ENCODE assay signal across 21 mouse cellular contexts in genomic region chrX:112567716-112568115, GRCm38 (mm10). TPM values are rescaled to one million over a fixed set of nuclear protein-coding genes. Genes with fewer than 3 reads are reported as not detected.
DNase-seq lines count a peak whose midpoint lies in the region; ATAC-seq and TF ChIP-seq lines count a peak whose summit lies in the region.
"Had no signal": no experiment of that assay in that cellular context is flagged by ENCODE, and none has a peak within 500 bp of the region (broad histone marks: within the 10 kb centered on the region; RNA-seq: fewer than 3 reads in every experiment).

No protein-coding gene starts in this region.

- TF ChIP-seq CTCF in lung, embryonic 14.5 days (IDR thresholded peaks at IDR 0.05; ENCODE audit: low read depth): no peak
- no peak for TF ChIP-seq CTCF in lung, postnatal 0 days (IDR thresholded peaks at IDR 0.05)

- H3K4me2 ChIP-seq in lung, embryonic 14.5 days: no peak overlapping the region
- no peak overlapping the region for H3K4me2 ChIP-seq in lung, postnatal 0 days (replicated peaks; ENCODE audit: low read depth, low read length)
- H3K4me2 ChIP-seq: heart, embryonic 11.5 days; liver, embryonic 11.5 days had no signal

- H3K4me3 ChIP-seq in lung, embryonic 14.5 days (ENCODE audit: low read depth, low read length): no peak overlapping the region
- H3K4me3 ChIP-seq in lung, postnatal 0 days (ENCODE audit: low read depth, low read length): no peak overlapping the region
- H3K4me3 ChIP-seq: layer of hippocampus, adult 2 months had no signal

- no peak for TF ChIP-seq EP300 in lung, postnatal 0 days (IDR thresholded peaks at IDR 0.05)

- H3K9me3 ChIP-seq in lung, embryonic 14.5 days (ENCODE audit: low read depth, low read length): no peaks in the 10 kb centered on the region
- H3K9me3 ChIP-seq in lung, postnatal 0 days (ENCODE audit: low read length): no peaks in the 10 kb centered on the region

- no peak for ATAC-seq in lung, embryonic 14.5 days (ENCODE audit: insufficient read depth)
- no peak for ATAC-seq in lung, postnatal 0 days
- ATAC-seq: forebrain, postnatal 0 days; hindbrain, embryonic 16.5 days; intestine, postnatal 0 days had no signal

- no peak overlapping the region for H3K27ac ChIP-seq in lung, embryonic 14.5 days (ENCODE audit: low read depth)
- no peak overlapping the region for H3K27ac ChIP-seq in lung, postnatal 0 days (ENCODE audit: low read length)
- H3K27ac ChIP-seq: layer of hippocampus, adult 2 months had no signal

- H3K4me1 ChIP-seq in lung, embryonic 14.5 days (ENCODE audit: insufficient read depth): no peaks in the 10 kb centered on the region
- no peaks in the 10 kb centered on the region for H3K4me1 ChIP-seq in lung, postnatal 0 days (ENCODE audit: insufficient read depth, low read depth, low read length)

- no peaks in the 10 kb centered on the region for H3K27me3 ChIP-seq in lung, embryonic 14.5 days (ENCODE audit: insufficient read depth, low read length)
- no peaks in the 10 kb centered on the region for H3K27me3 ChIP-seq in lung, postnatal 0 days (replicated peaks; ENCODE audit: insufficient read depth, low read length)

- DNase-seq in cerebellum, adult 18-20 months: peak; percentile 1 to 3
- no peak for DNase-seq in cerebellum, adult 9-10 months
- DNase-seq in gastrocnemius, postnatal 10 days: peak; percentile 3
- no peak for DNase-seq in gastrocnemius, postnatal 4 days (ENCODE audit: low spot score in 2 of 2)
- peak; percentile 42 for DNase-seq in lung, embryonic 14.5 days
- DNase-seq in lung, postnatal 0 days (ENCODE audit: low spot score): no peak
- DNase-seq in testis, postnatal 10 days (ENCODE audit: low spot score): peak; percentile 53
- DNase-seq in layer of hippocampus, adult 9-10 months (ENCODE audit: low spot score): no peak
- DNase-seq: B cell, adult 2 months; embryo, embryonic 11 days; forebrain, postnatal 0 days; lung, adult 18-20 months; lung, postnatal 36 days; thymus, postnatal 25 days had no signal

- no peak overlapping the region for H3K9ac ChIP-seq in lung, embryonic 14.5 days
- H3K9ac ChIP-seq in lung, postnatal 0 days (replicated peaks; ENCODE audit: low read depth): no peak overlapping the region
- H3K9ac ChIP-seq: forebrain, postnatal 0 days had no signal

- 62% methylated on average over 2 of the region's 2 CpGs for WGBS in lung, embryonic 14.5 days
- WGBS in lung, postnatal 0 days: 60% methylated on average over 2 of the region's 2 CpGs

- H3K36me3 ChIP-seq in lung, embryonic 14.5 days (ENCODE audit: insufficient read depth): no peaks in the 10 kb centered on the region
- H3K36me3 ChIP-seq in lung, postnatal 0 days (ENCODE audit: insufficient read depth, low read length): no peaks in the 10 kb centered on the region

RNA-seq across cellular contexts. Expression of gene Zfp711, which starts 32.6 kb away (rescaled TPM):
- 1 to 10 TPM; 1.2 to 1.4 TPM for total RNA-seq in gastrocnemius, postnatal 10 days (2021)
- 1 to 10 TPM; 1.8 to 2.8 TPM for total RNA-seq in gastrocnemius, postnatal 4 days (2021)
- polyA plus RNA-seq in lung, embryonic 14.5 days (2014; fragmentation: Nextera tagmentation; extraction: Ambion mirVana): 16.4 and 17.2 TPM in 2 replicates
- 7.4 and 7.7 TPM in 2 replicates for polyA plus RNA-seq in lung, postnatal 0 days (2015; fragmentation: Nextera tagmentation; extraction: Ambion mirVana)
- total RNA-seq: neutrophil, adult 5-6 weeks had no signal
- polyA plus RNA-seq: small intestine, adult 2 months had no signal

Comparison
In these comparisons a context has a peak if more than half of its experiments do, and no peak if none do; other contexts are left out.
1. DNase-seq: peak in cerebellum, adult 18-20 months (2 of 2), gastrocnemius, postnatal 10 days (single experiment), lung, embryonic 14.5 days (single experiment) and testis, postnatal 10 days (single experiment); none in cerebellum, adult 9-10 months (single experiment), gastrocnemius, postnatal 4 days (0 of 2), lung, postnatal 0 days (single experiment) and layer of hippocampus, adult 9-10 months (single experiment).